Comparison of ENCODE assay signal across 24 mouse cellular contexts in genomic region chr9:54520286-54520685, GRCm38 (mm10). TPM values are rescaled to one million over a fixed set of nuclear protein-coding genes. Genes with fewer than 3 reads are reported as not detected.
DNase-seq lines count a peak whose midpoint lies in the region; ATAC-seq and TF ChIP-seq lines count a peak whose summit lies in the region.
"Had no signal": no experiment of that assay in that cellular context is flagged by ENCODE, and none has a peak within 500 bp of the region (broad histone marks: within the 10 kb centered on the region; RNA-seq: fewer than 3 reads in every experiment).

No protein-coding gene starts in this region.

- TF ChIP-seq CTCF in intestine, postnatal 0 days (IDR thresholded peaks at IDR 0.05; ENCODE audit: low read depth), result no peak

- DNase-seq in kidney, adult 8-10 months, result peak; percentile 68 to 77
- no peak for DNase-seq in kidney, postnatal 4 days
- peak; percentile 47 for DNase-seq in kidney, postnatal 14 days
- DNase-seq in gastrocnemius, postnatal 10 days, result no peak
- DNase-seq in embryonic facial prominence, embryonic 10.5 days (ENCODE audit: low spot score), result no peak
- DNase-seq in heart, adult 8-10 months (ENCODE audit: low spot score), result no peak
- DNase-seq: adrenal gland, adult 2 months; adrenal gland, postnatal 36 days; cerebellum, adult 2 months; cerebellum, postnatal 10 days; heart, adult 18-20 months; heart, postnatal 14 days had no signal

- no peak overlapping the region for H3K4me2 ChIP-seq in intestine, postnatal 0 days (replicated peaks; ENCODE audit: low read depth)
- H3K4me2 ChIP-seq: embryonic facial prominence, embryonic 15.5 days; forebrain, embryonic 15.5 days; heart, embryonic 11.5 days; heart, embryonic 15.5 days; hindbrain, embryonic 13.5 days had no signal

- WGBS in intestine, postnatal 0 days, result 29% methylated on average over 4 of the region's 4 CpGs
- 83% methylated on average over 4 of the region's 4 CpGs for WGBS in embryonic facial prominence, embryonic 10.5 days

- H3K9ac ChIP-seq in intestine, postnatal 0 days (ENCODE audit: low read depth, low read length), result no peak overlapping the region
- H3K9ac ChIP-seq: embryonic facial prominence, embryonic 15.5 days; forebrain, embryonic 15.5 days; heart, embryonic 15.5 days; hindbrain, embryonic 13.5 days had no signal

- peak; percentile 91 for ATAC-seq in intestine, postnatal 0 days
- ATAC-seq: forebrain, embryonic 15.5 days had no signal

- no peak overlapping the region for H3K4me3 ChIP-seq in intestine, postnatal 0 days (ENCODE audit: low read depth, low read length)
- no peak overlapping the region for H3K4me3 ChIP-seq in embryonic facial prominence, embryonic 10.5 days
- H3K4me3 ChIP-seq: embryonic facial prominence, embryonic 15.5 days; erythroblast, embryonic 14.5 days; forebrain, embryonic 15.5 days; heart, embryonic 15.5 days; hindbrain, embryonic 13.5 days had no signal

- H3K36me3 ChIP-seq in intestine, postnatal 0 days (ENCODE audit: control insufficient read depth, insufficient read depth), result no peaks in the 10 kb centered on the region
- H3K36me3 ChIP-seq in embryonic facial prominence, embryonic 10.5 days (replicated peaks), result no peaks in the 10 kb centered on the region
- H3K36me3 ChIP-seq: embryonic facial prominence, embryonic 15.5 days; forebrain, embryonic 15.5 days; heart, embryonic 15.5 days; hindbrain, embryonic 13.5 days had no signal

- no peaks in the 10 kb centered on the region for H3K9me3 ChIP-seq in intestine, postnatal 0 days (ENCODE audit: control insufficient read depth)
- H3K9me3 ChIP-seq in embryonic facial prominence, embryonic 10.5 days, result no peaks in the 10 kb centered on the region
- H3K9me3 ChIP-seq: embryonic facial prominence, embryonic 15.5 days; forebrain, embryonic 15.5 days; heart, embryonic 15.5 days; hindbrain, embryonic 13.5 days had no signal

- H3K4me1 ChIP-seq in intestine, postnatal 0 days (replicated peaks; ENCODE audit: control insufficient read depth, insufficient read depth, low read length), result no peaks in the 10 kb centered on the region
- no peaks in the 10 kb centered on the region for H3K4me1 ChIP-seq in embryonic facial prominence, embryonic 10.5 days
- H3K4me1 ChIP-seq: embryonic facial prominence, embryonic 15.5 days; forebrain, embryonic 15.5 days; heart, embryonic 15.5 days; hindbrain, embryonic 13.5 days had no signal

- H3K27me3 ChIP-seq in intestine, postnatal 0 days (replicated peaks; ENCODE audit: control insufficient read depth, insufficient read depth, low read length), result no peaks in the 10 kb centered on the region
- no peaks in the 10 kb centered on the region for H3K27me3 ChIP-seq in embryonic facial prominence, embryonic 10.5 days (replicated peaks; ENCODE audit: low read depth, poor library complexity, severe bottlenecking)
- H3K27me3 ChIP-seq: embryonic facial prominence, embryonic 15.5 days; forebrain, embryonic 15.5 days; heart, embryonic 15.5 days; hindbrain, embryonic 13.5 days had no signal

- no peak overlapping the region for H3K27ac ChIP-seq in intestine, postnatal 0 days (ENCODE audit: low read depth, low read length)
- H3K27ac ChIP-seq in embryonic facial prominence, embryonic 10.5 days (replicated peaks), result no peak overlapping the region
- H3K27ac ChIP-seq: embryonic facial prominence, embryonic 15.5 days; forebrain, embryonic 15.5 days; heart, embryonic 15.5 days; hindbrain, embryonic 13.5 days had no signal

RNA-seq across cellular contexts. Expression of gene Sh2d7, which starts 18.5 kb away (rescaled TPM):
- polyA plus RNA-seq in intestine, postnatal 0 days (2015; fragmentation: Nextera tagmentation; extraction: Ambion mirVana), result not detected in 2 replicates
- total RNA-seq in gastrocnemius, postnatal 10 days (2021), result not detected
- not detected in 2 replicates for polyA plus RNA-seq in embryonic facial prominence, embryonic 10.5 days (2016; fragmentation: Nextera tagmentation; extraction: Ambion mirVana)
- total RNA-seq in heart, adult 8-10 months (2022), result not detected
- total RNA-seq: adrenal gland, adult 2 months; adrenal gland, postnatal 36 days; gastrocnemius, adult 8-10 months; gastrocnemius, postnatal 4 days; heart, postnatal 14 days; hematopoietic stem cell, adult 5-6 weeks had no signal
- polyA plus RNA-seq: adrenal gland, adult 2 months; cerebellum, adult 2 months; embryonic facial prominence, embryonic 11.5 days; erythroblast, embryonic 14.5 days; forebrain, embryonic 11.5 days; heart, embryonic 11.5 days; heart, embryonic 15.5 days had no signal

RNA-seq across cellular contexts. Expression of gene Dmxl2, which starts 18.9 kb away (rescaled TPM):
- 5.2 and 6.4 TPM in 2 replicates for polyA plus RNA-seq in intestine, postnatal 0 days (2015; fragmentation: Nextera tagmentation; extraction: Ambion mirVana)
- 1 to 10 TPM; 5.5 to 7.0 TPM for total RNA-seq in gastrocnemius, postnatal 10 days (2021)
- polyA plus RNA-seq in embryonic facial prominence, embryonic 10.5 days (2016; fragmentation: Nextera tagmentation; extraction: Ambion mirVana), result 6.1 and 6.4 TPM in 2 replicates
- 10 to 100 TPM; 21.8 to 30.1 (median 27.1) TPM for total RNA-seq in heart, adult 8-10 months (2022)

RNA-seq across cellular contexts. Expression of gene Cib2, which starts 39.7 kb away (rescaled TPM):
- polyA plus RNA-seq in intestine, postnatal 0 days (2015; fragmentation: Nextera tagmentation; extraction: Ambion mirVana), result 3.7 and 4.4 TPM in 2 replicates
- total RNA-seq in gastrocnemius, postnatal 10 days (2021), result 10 to 100 TPM; 23.6 to 23.9 TPM
- 9.9 TPM in 2 replicates for polyA plus RNA-seq in embryonic facial prominence, embryonic 10.5 days (2016; fragmentation: Nextera tagmentation; extraction: Ambion mirVana)
- 1 to 10 TPM; 1.2 to 2.3 (median 1.7) TPM for total RNA-seq in heart, adult 8-10 months (2022)
- total RNA-seq: hematopoietic stem cell, adult 5-6 weeks had no signal

Comparison
In these comparisons a context has a peak if more than half of its experiments do, and no peak if none do; other contexts are left out.
1. DNase-seq: peak in kidney, adult 8-10 months (2 of 2) and kidney, postnatal 14 days (single experiment); none in kidney, postnatal 4 days (0 of 2), gastrocnemius, postnatal 10 days (single experiment), embryonic facial prominence, embryonic 10.5 days (single experiment) and heart, adult 8-10 months (single experiment).
2. RNA of gene Cib2, which starts 39.7 kb away (total RNA-seq): 23.6 to 23.9 TPM in gastrocnemius, postnatal 10 days; 1.2 to 2.3 TPM in heart, adult 8-10 months; every median in the first group is over 4 times any median in the second.